Mouse (Mus musculus) stomach, postnatal 0 days (tissue): Measurements from ENCODE around the gene Tspan33.

ENCODE experiments used
- CTCF ChIP-seq: IDR thresholded peaks from 2 replicates; pipeline ENCODE4 v1.5.1; 2016; ENCODE audit warnings: antibody characterized with exemption, low read depth, mild to moderate bottlenecking, moderate library complexity
- EP300 ChIP-seq: optimal IDR thresholded peaks from 2 replicates; pipeline ENCODE3; 2016; ENCODE audit warnings: antibody characterized with exemption

DNA sequence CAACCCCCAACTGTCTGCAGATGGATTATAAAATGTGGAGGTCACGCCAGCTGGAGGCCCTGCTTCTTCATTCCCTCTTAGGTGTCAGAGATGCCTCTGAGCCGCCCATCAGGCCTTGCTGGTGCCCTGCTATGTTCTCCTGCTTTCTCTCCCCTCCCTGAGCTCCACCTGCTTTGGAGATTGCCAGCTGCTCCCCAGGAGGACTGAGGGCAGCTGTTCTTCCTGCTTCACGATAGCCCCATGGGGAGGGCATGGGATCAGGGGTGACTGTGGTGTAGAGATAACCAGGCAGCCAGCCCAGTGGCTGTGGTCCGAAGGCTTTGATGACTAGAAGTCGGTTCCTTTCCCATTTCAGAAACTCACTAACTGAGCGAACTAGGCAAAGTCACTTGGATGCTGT lies 7.0 kb downstream of the Tspan33 start:
- TF ChIP-seq EP300 (no peak), CTCF (no peak)
